Mouse (Mus musculus) cerebellum, adult 2 months (tissue): ENCODE data around the gene Cpd.

ENCODE experiments used
- CTCF ChIP-seq: fragments of 200-500 bp; IDR thresholded peaks from 2 replicates; pipeline ENCODE4 v1.5.1; 2011; ENCODE audit warnings: low read depth, mild to moderate bottlenecking, control low read depth, low read length, moderate library complexity, borderline replicate concordance; ENCODE audit not compliant: insufficient read depth
- POLR2A ChIP-seq: fragments of 200-500 bp; IDR thresholded peaks from 2 replicates; pipeline ENCODE4 v1.6.1; 2011; ENCODE audit warnings: low read length, control low read depth, borderline replicate concordance; ENCODE audit not compliant: insufficient read depth

- no peak for TF ChIP-seq POLR2A
- no peak for TF ChIP-seq CTCF
Observed at GRCm38 (mm10) chr11:76892972-76893371, 46.2 kb upstream of the Cpd start.
